Mouse (Mus musculus) E14TG2a.4 (cell line): ENCODE results near the gene Tnrc6b.

Experiments used
- CTCF ChIP-seq: conservative IDR thresholded peaks from 2 replicates; pipeline ENCODE4 v1.5.1; 2014; ENCODE audit warnings: low read length
- NANOG ChIP-seq: IDR thresholded peaks from 2 replicates; pipeline ENCODE4 v1.6.1; 2014; ENCODE audit warnings: borderline replicate concordance, low read length, mixed read lengths
- POU5F1 ChIP-seq: IDR thresholded peaks from 2 replicates; pipeline ENCODE4 v1.6.1; 2014; ENCODE audit warnings: low read length, borderline replicate concordance

GRCm38 (mm10) chr15:80748979-80749378, 37.9 kb downstream of the Tnrc6b start:
- TF ChIP-seq CTCF (no peak), POU5F1 (no peak), NANOG (no peak)
